In the genomic region with DNA sequence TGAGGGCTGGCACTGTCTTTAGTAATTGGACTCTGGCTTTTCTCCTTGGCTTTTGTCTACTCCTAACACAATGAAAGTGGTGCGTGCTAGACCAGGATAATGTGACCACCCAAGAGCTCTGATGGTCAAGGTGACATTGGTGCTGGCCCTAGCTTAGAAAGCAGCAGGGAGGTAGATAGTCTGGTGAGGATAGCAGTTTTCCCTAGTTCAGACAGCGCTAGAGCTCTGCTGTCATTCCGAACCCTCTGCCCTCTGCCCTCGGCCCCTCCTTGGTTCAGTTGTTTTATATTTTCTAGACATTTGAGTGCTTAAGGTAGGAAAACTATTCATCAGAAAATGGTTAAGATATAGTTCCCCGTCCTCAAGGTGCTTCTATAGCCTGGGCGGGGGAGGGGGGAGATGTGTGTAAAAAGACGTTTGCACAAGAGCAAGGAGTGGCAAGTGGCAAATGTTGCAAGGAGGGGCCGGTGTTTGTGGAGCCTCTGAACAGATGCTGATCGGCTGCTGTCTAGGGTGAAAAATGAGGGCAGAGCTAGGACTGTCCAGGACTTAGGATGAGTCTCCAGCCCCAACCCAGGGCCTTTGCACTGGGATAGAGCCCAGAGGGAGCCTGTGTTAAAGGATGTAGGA, we compare ENCODE assay signal across 12 mouse cellular contexts. TPM values are rescaled to one million over a fixed set of nuclear protein-coding genes. Genes with fewer than 3 reads are reported as not detected.
DNase-seq lines count a peak whose midpoint lies in the region; ATAC-seq and TF ChIP-seq lines count a peak whose summit lies in the region.
"Had no signal": no experiment of that assay in that cellular context is flagged by ENCODE, and none has a peak within 500 bp of the region (broad histone marks: within the 10 kb centered on the region; RNA-seq: fewer than 3 reads in every experiment).

No protein-coding gene starts in this region.

- WGBS in embryonic facial prominence, embryonic 13.5 days: 85% methylated on average over 9 of the region's 9 CpGs
- 85% methylated on average over 9 of the region's 9 CpGs for WGBS in embryonic facial prominence, embryonic 10.5 days
- 75% methylated on average over 9 of the region's 9 CpGs for WGBS in neural tube, embryonic 13.5 days
- 72% methylated on average over 9 of the region's 9 CpGs for WGBS in hindbrain, embryonic 15.5 days
- 64% methylated on average over 9 of the region's 9 CpGs for WGBS in small intestine, adult 2 months
- 54% methylated on average over 9 of the region's 9 CpGs for WGBS in kidney, adult 2 months

- H3K27me3 ChIP-seq in embryonic facial prominence, embryonic 13.5 days: no peaks in the 10 kb centered on the region
- H3K27me3 ChIP-seq in embryonic facial prominence, embryonic 10.5 days (replicated peaks; ENCODE audit: low read depth, poor library complexity, severe bottlenecking): no peaks in the 10 kb centered on the region
- H3K27me3 ChIP-seq in neural tube, embryonic 13.5 days: no peaks in the 10 kb centered on the region
- H3K27me3 ChIP-seq in hindbrain, embryonic 15.5 days: no peaks in the 10 kb centered on the region
- no peaks in the 10 kb centered on the region for H3K27me3 ChIP-seq in small intestine, adult 2 months (ENCODE audit: control insufficient read depth, insufficient read depth, low read length)
- H3K27me3 ChIP-seq in kidney, adult 2 months (replicated peaks; ENCODE audit: control insufficient read depth, insufficient read depth, low read length): no peaks in the 10 kb centered on the region
- H3K27me3 ChIP-seq: limb, embryonic 12.5 days; stomach, embryonic 15.5 days had no signal

- TF ChIP-seq CTCF in small intestine, adult 2 months (IDR thresholded peaks at IDR 0.05; ENCODE audit: extremely low read depth, insufficient read length, insufficient replicate concordance, low read depth, low read length): no peak
- TF ChIP-seq CTCF in kidney, adult 2 months (conservative IDR thresholded peaks at IDR 0.05; ENCODE audit: insufficient read depth, insufficient read length, low read depth, low read length): no peak

- H3K9me3 ChIP-seq in embryonic facial prominence, embryonic 13.5 days: no peaks in the 10 kb centered on the region
- no peaks in the 10 kb centered on the region for H3K9me3 ChIP-seq in embryonic facial prominence, embryonic 10.5 days
- no peaks in the 10 kb centered on the region for H3K9me3 ChIP-seq in neural tube, embryonic 13.5 days
- H3K9me3 ChIP-seq in hindbrain, embryonic 15.5 days: no peaks in the 10 kb centered on the region
- H3K9me3 ChIP-seq: limb, embryonic 12.5 days; stomach, embryonic 15.5 days had no signal

- no peak for ATAC-seq in embryonic facial prominence, embryonic 13.5 days (ENCODE audit: insufficient number of reproducible peaks, insufficient read depth, low FRiP score, low TSS enrichment, low read depth)
- no peak for ATAC-seq in neural tube, embryonic 13.5 days (ENCODE audit: low read depth)
- no peak for ATAC-seq in hindbrain, embryonic 15.5 days (ENCODE audit: low FRiP score, low read depth)

- H3K4me2 ChIP-seq in embryonic facial prominence, embryonic 13.5 days: no peak overlapping the region
- no peak overlapping the region for H3K4me2 ChIP-seq in neural tube, embryonic 13.5 days
- H3K4me2 ChIP-seq in hindbrain, embryonic 15.5 days: no peak overlapping the region
- H3K4me2 ChIP-seq: limb, embryonic 12.5 days; stomach, embryonic 15.5 days had no signal

- peaks cover 36% of the 10 kb centered on the region for H3K36me3 ChIP-seq in embryonic facial prominence, embryonic 13.5 days
- peaks cover 51% of the 10 kb centered on the region for H3K36me3 ChIP-seq in embryonic facial prominence, embryonic 10.5 days (replicated peaks)
- H3K36me3 ChIP-seq in neural tube, embryonic 13.5 days: no peaks in the 10 kb centered on the region; the same call in 1 of the 2 replicates
- peaks cover 6% of the 10 kb centered on the region; the same call in 1 of the 2 replicates for H3K36me3 ChIP-seq in hindbrain, embryonic 15.5 days
- peaks cover 2% of the 10 kb centered on the region; the same call in 1 of the 2 replicates for H3K36me3 ChIP-seq in small intestine, adult 2 months (ENCODE audit: control insufficient read depth, insufficient read depth, low read length)
- no peaks in the 10 kb centered on the region for H3K36me3 ChIP-seq in kidney, adult 2 months (ENCODE audit: control insufficient read depth, insufficient read depth, low read length)

- H3K4me1 ChIP-seq in embryonic facial prominence, embryonic 13.5 days: peaks cover 9% of the 10 kb centered on the region
- peaks cover 26% of the 10 kb centered on the region for H3K4me1 ChIP-seq in embryonic facial prominence, embryonic 10.5 days
- peaks cover 28% of the 10 kb centered on the region for H3K4me1 ChIP-seq in neural tube, embryonic 13.5 days (replicated peaks)
- peaks cover 21% of the 10 kb centered on the region for H3K4me1 ChIP-seq in hindbrain, embryonic 15.5 days (replicated peaks)
- peaks cover 11% of the 10 kb centered on the region; the same call in 1 of the 2 replicates for H3K4me1 ChIP-seq in small intestine, adult 2 months (ENCODE audit: control insufficient read depth, insufficient read depth, insufficient read length, low read length)
- peaks cover 17% of the 10 kb centered on the region for H3K4me1 ChIP-seq in kidney, adult 2 months (ENCODE audit: control insufficient read depth, insufficient read depth, low read length)

- H3K27ac ChIP-seq in embryonic facial prominence, embryonic 13.5 days: no peak overlapping the region
- H3K27ac ChIP-seq in embryonic facial prominence, embryonic 10.5 days (replicated peaks): no peak overlapping the region
- peak overlapping the region; percentile 61 for H3K27ac ChIP-seq in neural tube, embryonic 13.5 days (replicated peaks)
- H3K27ac ChIP-seq in hindbrain, embryonic 15.5 days (replicated peaks): peak overlapping the region; percentile 43
- H3K27ac ChIP-seq in small intestine, adult 2 months (ENCODE audit: insufficient read depth, low read depth, low read length): peak overlapping the region; percentile 28; the same call in 1 of the 2 replicates
- no peak overlapping the region for H3K27ac ChIP-seq in kidney, adult 2 months (ENCODE audit: insufficient read depth, low read depth, low read length)
- H3K27ac ChIP-seq: limb, embryonic 12.5 days; stomach, embryonic 15.5 days had no signal

- H3K4me3 ChIP-seq in embryonic facial prominence, embryonic 13.5 days: no peak overlapping the region
- no peak overlapping the region for H3K4me3 ChIP-seq in embryonic facial prominence, embryonic 10.5 days
- no peak overlapping the region for H3K4me3 ChIP-seq in neural tube, embryonic 13.5 days
- no peak overlapping the region for H3K4me3 ChIP-seq in hindbrain, embryonic 15.5 days
- no peak overlapping the region for H3K4me3 ChIP-seq in small intestine, adult 2 months (ENCODE audit: low read depth, low read length)
- no peak overlapping the region for H3K4me3 ChIP-seq in kidney, adult 2 months (ENCODE audit: insufficient read depth, low read depth, low read length)
- H3K4me3 ChIP-seq: limb, embryonic 12.5 days; stomach, embryonic 15.5 days had no signal

- DNase-seq in embryonic facial prominence, embryonic 10.5 days (ENCODE audit: low spot score): no peak
- DNase-seq in neural tube, embryonic 10.5 days (ENCODE audit: extremely low spot score, low spot score): no peak
- DNase-seq in cerebellum, postnatal 36 days: no peak
- no peak for DNase-seq in kidney, adult 2 months
- DNase-seq: lung, postnatal 4 days; right cerebral cortex, postnatal 14 days had no signal

- TF ChIP-seq POLR2A in small intestine, adult 2 months (IDR thresholded peaks at IDR 0.05; ENCODE audit: low read depth, low read length): no peak
- TF ChIP-seq POLR2A in kidney, adult 2 months (IDR thresholded peaks at IDR 0.05; ENCODE audit: low read depth, low read length): no peak

- 0 out of 2 replicates have a peak overlapping the region, but pooled peaks have one; percentile 40 for H3K9ac ChIP-seq in embryonic facial prominence, embryonic 13.5 days
- no peak overlapping the region; the same call in 1 of the 2 replicates for H3K9ac ChIP-seq in neural tube, embryonic 13.5 days
- no peak overlapping the region for H3K9ac ChIP-seq in hindbrain, embryonic 15.5 days
- H3K9ac ChIP-seq: limb, embryonic 12.5 days; stomach, embryonic 15.5 days had no signal

RNA-seq across cellular contexts. Expression of a gene that starts 7.0 kb away (rescaled TPM):
- polyA plus RNA-seq in embryonic facial prominence, embryonic 13.5 days (2015; fragmentation: Nextera tagmentation; extraction: Ambion mirVana): 39.8 and 42.2 TPM in 2 replicates
- 47.7 and 51.6 TPM in 2 replicates for polyA plus RNA-seq in embryonic facial prominence, embryonic 10.5 days (2016; fragmentation: Nextera tagmentation; extraction: Ambion mirVana)
- polyA plus RNA-seq in neural tube, embryonic 13.5 days (2015; fragmentation: Nextera tagmentation; extraction: Ambion mirVana): 38.1 and 40.9 TPM in 2 replicates
- 49.4 and 50.1 TPM in 2 replicates for polyA plus RNA-seq in hindbrain, embryonic 15.5 days (2015; fragmentation: Nextera tagmentation; extraction: Ambion mirVana)
- 18.6 and 34.9 TPM in 2 replicates for polyA plus RNA-seq in small intestine, adult 2 months (2012; rRNA removed)
- polyA plus RNA-seq in kidney, adult 2 months (2012; rRNA removed): 29.9 and 35.3 TPM in 2 replicates

RNA-seq across cellular contexts. Expression of a gene that starts 10.0 kb away (rescaled TPM):
- 26.1 and 28.3 TPM in 2 replicates for polyA plus RNA-seq in embryonic facial prominence, embryonic 13.5 days (2015; fragmentation: Nextera tagmentation; extraction: Ambion mirVana)
- polyA plus RNA-seq in embryonic facial prominence, embryonic 10.5 days (2016; fragmentation: Nextera tagmentation; extraction: Ambion mirVana): 22.9 and 23.9 TPM in 2 replicates
- polyA plus RNA-seq in neural tube, embryonic 13.5 days (2015; fragmentation: Nextera tagmentation; extraction: Ambion mirVana): 20.9 and 21.3 TPM in 2 replicates
- 23.2 and 24.5 TPM in 2 replicates for polyA plus RNA-seq in hindbrain, embryonic 15.5 days (2015; fragmentation: Nextera tagmentation; extraction: Ambion mirVana)
- polyA plus RNA-seq in small intestine, adult 2 months (2012; rRNA removed): 9.5 and 14.2 TPM in 2 replicates
- polyA plus RNA-seq in kidney, adult 2 months (2012; rRNA removed): 19.5 and 19.9 TPM in 2 replicates

RNA-seq across cellular contexts. Expression of a gene that starts 27.0 kb away (rescaled TPM):
- 238 TPM in 2 replicates for polyA plus RNA-seq in embryonic facial prominence, embryonic 13.5 days (2015; fragmentation: Nextera tagmentation; extraction: Ambion mirVana)
- polyA plus RNA-seq in embryonic facial prominence, embryonic 10.5 days (2016; fragmentation: Nextera tagmentation; extraction: Ambion mirVana): 250 and 258 TPM in 2 replicates
- 263 and 294 TPM in 2 replicates for polyA plus RNA-seq in neural tube, embryonic 13.5 days (2015; fragmentation: Nextera tagmentation; extraction: Ambion mirVana)
- polyA plus RNA-seq in hindbrain, embryonic 15.5 days (2015; fragmentation: Nextera tagmentation; extraction: Ambion mirVana): 224 and 236 TPM in 2 replicates
- 13.8 and 21.7 TPM in 2 replicates for polyA plus RNA-seq in small intestine, adult 2 months (2012; rRNA removed)
- polyA plus RNA-seq in kidney, adult 2 months (2012; rRNA removed): 38.2 and 52.5 TPM in 2 replicates

RNA-seq across cellular contexts. Expression of a gene that starts 38.7 kb away (rescaled TPM):
- 60.7 and 66.0 TPM in 2 replicates for polyA plus RNA-seq in embryonic facial prominence, embryonic 13.5 days (2015; fragmentation: Nextera tagmentation; extraction: Ambion mirVana)
- polyA plus RNA-seq in embryonic facial prominence, embryonic 10.5 days (2016; fragmentation: Nextera tagmentation; extraction: Ambion mirVana): 60.3 and 69.6 TPM in 2 replicates
- 82.6 and 85.6 TPM in 2 replicates for polyA plus RNA-seq in neural tube, embryonic 13.5 days (2015; fragmentation: Nextera tagmentation; extraction: Ambion mirVana)
- polyA plus RNA-seq in hindbrain, embryonic 15.5 days (2015; fragmentation: Nextera tagmentation; extraction: Ambion mirVana): 91.4 and 94.3 TPM in 2 replicates
- polyA plus RNA-seq in small intestine, adult 2 months (2012; rRNA removed): 3.1 and 5.6 TPM in 2 replicates
- 12.0 and 15.1 TPM in 2 replicates for polyA plus RNA-seq in kidney, adult 2 months (2012; rRNA removed)

RNA-seq across cellular contexts. Expression of a gene that starts 38.9 kb away (rescaled TPM):
- 2.2 and 2.5 TPM in 2 replicates for polyA plus RNA-seq in embryonic facial prominence, embryonic 13.5 days (2015; fragmentation: Nextera tagmentation; extraction: Ambion mirVana)
- 2.0 and 2.3 TPM in 2 replicates for polyA plus RNA-seq in embryonic facial prominence, embryonic 10.5 days (2016; fragmentation: Nextera tagmentation; extraction: Ambion mirVana)
- 5.3 and 6.2 TPM in 2 replicates for polyA plus RNA-seq in neural tube, embryonic 13.5 days (2015; fragmentation: Nextera tagmentation; extraction: Ambion mirVana)
- polyA plus RNA-seq in hindbrain, embryonic 15.5 days (2015; fragmentation: Nextera tagmentation; extraction: Ambion mirVana): 4.5 and 4.9 TPM in 2 replicates
- 0.06 and 0.25 TPM in 2 replicates for polyA plus RNA-seq in small intestine, adult 2 months (2012; rRNA removed)
- 1.3 and 1.5 TPM in 2 replicates for polyA plus RNA-seq in kidney, adult 2 months (2012; rRNA removed)

Comparison
In these comparisons a context has a peak if more than half of its experiments do, and no peak if none do; other contexts are left out.
1. H3K27ac ChIP-seq: peak in neural tube, embryonic 13.5 days (single experiment), hindbrain, embryonic 15.5 days (single experiment) and small intestine, adult 2 months (single experiment); none in embryonic facial prominence, embryonic 13.5 days (single experiment), embryonic facial prominence, embryonic 10.5 days (single experiment) and kidney, adult 2 months (single experiment).